Mouse (Mus musculus) cerebellum, adult 2 months (tissue): ENCODE data around the gene Nrsn2.

ENCODE experiments used
- CTCF ChIP-seq: fragments of 200-500 bp; IDR thresholded peaks from 2 replicates; pipeline ENCODE4 v1.5.1; 2011; ENCODE audit warnings: low read depth, mild to moderate bottlenecking, control low read depth, low read length, moderate library complexity, borderline replicate concordance; ENCODE audit not compliant: insufficient read depth
- POLR2A ChIP-seq: fragments of 200-500 bp; IDR thresholded peaks from 2 replicates; pipeline ENCODE4 v1.6.1; 2011; ENCODE audit warnings: low read length, control low read depth, borderline replicate concordance; ENCODE audit not compliant: insufficient read depth

- no peak for TF ChIP-seq CTCF
- TF ChIP-seq POLR2A, result no peak
Observed at GRCm38 (mm10) chr2:152326157-152326556, 50.3 kb downstream of the Nrsn2 start.
